Mouse (Mus musculus) gastrocnemius, postnatal 25 days (tissue): Measurements from ENCODE around the gene 9230104L09Rik. TPM values are rescaled to one million over a fixed set of nuclear protein-coding genes. Genes with fewer than 3 reads are reported as not detected.
A peak's percentile ranks its signal among the peaks of the same experiment; 100 is the strongest.

ENCODE experiments used
- DNase-seq: peaks from one replicate; pipeline ENCODE4 v3.0.0; 2022
- total RNA-seq, 2 experiments: library from RNA; stranded (reverse); gene quantifications; 1 replicate in 1 of 2; 2 replicates in 1 of 2; pipeline ENCODE4 v1.2.3; 2021

Gene 9230104L09Rik
- total RNA-seq, 2 experiments from 2014 or later = 1.3 to 1.4 TPM

- no peak for DNase-seq
Measured at GRCm38 (mm10) chr2:148856630-148857400, 8.0 kb downstream of the 9230104L09Rik start.

- DNase-seq = peak; percentile 47
Measured at GRCm38 (mm10) chr2:148851116-148851906, 13.5 kb downstream of the 9230104L09Rik start.

DNA sequence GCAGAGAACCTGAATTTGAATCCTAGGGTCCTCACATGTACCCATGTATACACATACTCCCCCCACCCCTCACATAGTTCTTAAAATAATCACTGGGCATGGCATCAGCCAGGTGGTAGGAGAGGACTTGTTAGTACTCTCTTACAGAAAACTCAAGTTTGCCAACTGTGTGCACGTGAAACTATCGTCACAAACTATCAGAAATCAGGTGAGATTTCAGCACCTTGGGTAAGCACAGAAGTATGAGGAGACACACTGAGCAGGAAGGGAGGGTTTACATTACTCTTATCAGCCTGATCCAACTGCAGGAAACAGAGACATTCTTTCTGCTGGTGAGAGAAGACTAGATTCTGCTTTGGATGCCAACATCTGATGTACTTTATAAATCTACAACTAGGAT is 25.6 kb downstream of the 9230104L09Rik start:
- no peak for DNase-seq

GRCm38 (mm10) chr2:148838075-148838777 is 26.6 kb downstream of the 9230104L09Rik start:
- no peak for DNase-seq

GRCm38 (mm10) chr2:148834912-148835311 is 29.9 kb downstream of the 9230104L09Rik start, which contains the start of gene Cst9:
TSS of gene Cst9 (plus strand) at chr2:148835147.
- DNase-seq = no peak

GRCm38 (mm10) chr2:148825986-148826385 is 38.9 kb downstream of the 9230104L09Rik start:
- no peak for DNase-seq

DNA sequence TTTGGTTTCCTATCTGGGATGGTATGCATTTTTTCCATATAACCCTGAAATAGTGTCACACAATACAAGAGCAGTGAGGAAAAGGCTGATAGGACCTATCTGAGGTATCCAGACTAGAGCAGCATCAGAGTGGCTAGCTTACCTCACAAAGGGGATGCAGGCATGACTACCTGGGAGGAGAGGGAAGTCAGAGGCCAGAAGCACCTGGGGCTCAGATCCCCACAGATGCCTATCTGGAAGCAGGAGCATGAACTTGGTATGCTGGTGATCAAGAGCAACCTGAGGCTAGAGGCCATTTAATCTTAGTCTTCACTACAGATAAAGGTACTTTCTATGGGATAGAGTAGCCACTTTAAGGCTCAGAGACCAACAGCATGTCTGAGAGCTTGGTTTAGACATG is 44.9 kb downstream of the 9230104L09Rik start, which contains the start of gene Cst13:
TSS of gene Cst13 (plus strand) at position 173 of the 400 bp plus-strand sequence.
- no peak for DNase-seq

DNA sequence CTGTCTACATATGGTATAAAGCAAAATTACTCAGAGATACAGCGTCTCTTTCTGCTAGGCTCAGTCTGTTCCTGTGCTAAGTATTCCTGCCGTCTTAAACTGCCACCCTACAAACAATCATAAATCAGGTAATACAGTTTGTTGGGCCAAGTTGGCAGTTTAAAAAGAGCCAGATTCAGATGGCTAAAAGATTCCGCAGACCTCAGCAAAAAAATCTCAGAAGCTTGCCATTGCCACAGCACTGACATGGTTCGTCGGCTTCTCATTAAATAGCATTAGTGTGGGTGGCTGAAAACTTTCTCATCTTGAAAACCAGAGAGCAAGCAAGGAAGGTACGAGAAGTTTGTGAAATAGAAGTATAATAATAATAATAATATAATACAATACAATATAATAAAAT is 58.1 kb downstream of the 9230104L09Rik start:
- DNase-seq = no peak

- no peak for DNase-seq
Measured at GRCm38 (mm10) chr2:148801491-148801921, 63.3 kb downstream of the 9230104L09Rik start.

DNA sequence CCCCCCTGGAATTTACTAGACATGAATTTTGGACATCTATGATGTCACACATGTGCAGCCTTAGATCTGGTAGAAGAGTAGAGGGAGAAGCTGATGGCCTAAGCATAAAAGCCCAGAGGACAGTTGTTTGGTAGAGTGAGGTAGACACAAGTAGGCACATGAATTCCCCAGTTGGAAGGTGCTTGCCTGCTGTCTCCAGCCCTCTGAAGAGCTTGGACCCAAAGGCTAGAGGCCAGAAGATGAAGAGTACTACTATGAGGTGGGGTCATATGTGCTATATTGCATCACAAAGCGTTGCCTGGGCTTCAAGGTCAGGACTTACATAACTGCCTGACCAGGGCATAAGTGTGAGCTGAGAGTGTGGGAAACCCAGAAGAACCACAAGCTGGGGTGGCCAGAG is 66.4 kb downstream of the 9230104L09Rik start, which contains the start of gene Cst8:
TSS of gene Cst8 (plus strand) at position 301 of the 400 bp plus-strand sequence.
- DNase-seq = no peak

Other genes starting within 250 kb of the 9230104L09Rik start
- gene Nxt1, start 192.4 kb downstream of the 9230104L09Rik start, total RNA-seq = 1 to 10 TPM; 5.3 to 5.6 TPM
- gene Gzf1, start 184.0 kb downstream of the 9230104L09Rik start, total RNA-seq = 10 to 100 TPM; 16.4 to 17.9 TPM
- gene Napb, start 132.6 kb downstream of the 9230104L09Rik start, total RNA-seq = 1 to 10 TPM; 3.8 to 4.0 TPM
- not detected for gene Cstl1, start 114.7 kb downstream of the 9230104L09Rik start, total RNA-seq
- not detected for gene Cst11, start 93.5 kb downstream of the 9230104L09Rik start, total RNA-seq
- not detected for gene 8030411F24Rik, start 83.0 kb downstream of the 9230104L09Rik start, total RNA-seq
- not detected for gene Cst12, start 75.7 kb downstream of the 9230104L09Rik start, total RNA-seq
- gene Cst8, start 66.3 kb downstream of the 9230104L09Rik start, total RNA-seq = not detected
- gene Cst13, start 45.0 kb downstream of the 9230104L09Rik start, total RNA-seq = not detected
- gene Cst9, start 29.9 kb downstream of the 9230104L09Rik start, total RNA-seq = not detected
- gene Cst3, start 10.7 kb upstream of the 9230104L09Rik start, total RNA-seq = 100 to 1,000 TPM; 540 to 563 TPM
- gene Gm1330, start 138.2 kb upstream of the 9230104L09Rik start, total RNA-seq = not detected
- not detected for gene Gm10750, start 152.2 kb upstream of the 9230104L09Rik start, total RNA-seq